Mouse (Mus musculus): ENCODE results near the gene Ube2l3.

The Ube2l3 gene

GRCm38 (mm10) chr16:17147391-17147929 is 55.0 kb downstream of the Ube2l3 start:
- DNase-seq (ENCODE audit: low read depth, low spot score): peak; percentile 65

DNA sequence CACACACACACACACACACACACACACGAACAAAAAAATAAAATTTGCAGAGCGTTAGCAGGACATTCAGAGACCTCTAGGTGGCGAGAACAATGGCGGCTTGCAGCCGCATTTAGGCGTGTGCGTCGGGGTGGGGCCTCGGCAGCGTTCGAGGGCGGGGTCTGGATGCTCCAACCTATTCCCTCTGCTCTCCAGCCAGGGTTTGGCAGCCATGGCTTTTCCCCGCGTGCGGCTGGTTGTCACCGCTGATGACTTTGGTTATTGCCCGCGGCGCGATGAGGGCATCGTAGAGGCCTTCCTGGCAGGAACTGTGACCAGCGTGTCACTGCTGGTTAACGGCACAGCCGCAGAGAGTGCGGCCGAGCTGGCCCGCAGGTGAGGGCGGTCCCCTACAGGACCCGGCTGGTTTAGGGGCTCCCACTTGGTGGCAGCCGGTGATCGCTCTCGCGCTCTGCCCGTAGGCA is 55.6 kb downstream of the Ube2l3 start, which contains the start of gene Ccdc116:
Ccdc116 (minus strand) TSS at position 458 of the 464 bp plus-strand sequence.
- peak; percentile 92 for DNase-seq (ENCODE audit: low read depth, low spot score)

GRCm38 (mm10) chr16:17144339-17144738 is 58.1 kb downstream of the Ube2l3 start, which contains the start of gene Ydjc:
Gene Ydjc, plus strand, starts transcription at chr16:17144621.
- DNase-seq (ENCODE audit: low read depth, low spot score): peak; percentile 20

DNA sequence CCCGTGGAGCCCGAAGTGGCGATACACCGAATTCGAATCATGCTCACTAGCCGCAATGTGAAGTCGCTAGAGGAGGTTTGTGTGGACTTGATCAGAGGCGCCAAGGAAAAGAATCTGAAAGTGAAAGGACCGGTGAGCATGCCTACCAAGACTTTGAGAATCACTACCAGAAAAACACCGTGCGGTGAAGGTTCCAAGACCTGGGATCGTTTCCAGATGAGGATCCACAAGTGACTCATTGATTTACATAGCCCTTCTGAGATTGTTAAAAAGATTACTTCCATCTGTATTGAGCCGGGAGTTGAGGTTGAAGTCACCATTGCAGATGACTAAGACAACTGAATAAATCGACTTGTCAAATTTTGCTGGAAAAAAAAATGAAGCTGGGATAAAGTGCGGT is 65.1 kb downstream of the Ube2l3 start:
- no peak for DNase-seq (ENCODE audit: low read depth, low spot score)

DNA sequence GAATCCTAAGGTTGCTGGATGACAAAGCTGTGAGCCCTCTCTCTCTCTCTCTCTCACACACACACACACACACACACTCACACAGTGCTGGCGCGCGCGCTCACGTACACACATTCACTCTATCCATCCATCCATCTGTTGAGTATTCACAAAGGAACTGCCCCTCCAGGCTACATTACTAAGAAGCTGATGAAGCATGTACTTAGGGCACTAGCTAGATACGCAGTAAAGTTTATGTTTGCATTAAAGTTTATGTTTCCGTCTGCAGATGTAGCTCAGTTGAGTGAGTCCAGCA is 69.6 kb downstream of the Ube2l3 start:
- DNase-seq (ENCODE audit: low read depth, low spot score): no peak

DNA sequence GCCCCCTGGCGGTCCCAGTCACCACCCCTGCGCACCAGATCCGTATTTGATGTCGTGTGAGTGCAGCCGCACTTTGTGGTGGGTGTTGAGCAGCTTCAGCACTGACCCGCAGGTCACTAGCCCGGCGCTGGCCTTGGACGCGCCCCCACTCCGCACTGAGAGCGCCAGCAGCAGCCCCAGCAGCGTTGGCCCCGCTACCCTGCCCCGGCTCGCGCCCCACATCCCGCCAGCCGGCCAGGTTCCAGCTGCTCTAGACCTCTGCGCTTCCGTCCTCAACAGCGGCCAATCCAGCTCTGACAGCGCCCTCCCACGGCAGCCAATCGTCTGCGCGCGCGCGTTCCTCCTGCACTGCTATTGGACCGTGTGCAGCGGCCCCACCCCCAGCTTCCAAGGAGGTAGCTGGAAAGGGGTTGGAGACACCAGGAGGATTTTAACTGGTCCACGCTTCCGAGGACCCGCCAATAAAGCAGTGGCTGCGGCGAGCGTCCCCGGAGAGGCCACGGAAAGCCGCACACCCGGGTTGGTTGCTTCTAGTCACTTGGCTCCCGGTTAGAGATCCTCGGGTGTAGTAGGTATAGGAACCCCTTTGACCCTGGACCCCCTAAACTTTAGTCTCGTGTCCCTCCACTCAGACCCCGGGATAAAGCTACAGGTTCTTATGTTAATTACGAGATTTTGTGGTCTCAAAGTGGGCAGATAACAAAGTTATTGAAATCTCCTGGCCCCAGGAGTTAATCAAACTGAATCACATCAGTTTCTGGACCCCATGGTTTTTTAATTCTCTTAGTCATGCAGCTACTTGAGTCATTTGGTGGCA is 70.2 kb downstream of the Ube2l3 start, which contains the start of gene Sdf2l1:
Sdf2l1 (minus strand) TSS at position 295 of the 817 bp plus-strand sequence.
- DNase-seq (ENCODE audit: low read depth, low spot score): peak; percentile 97

DNA sequence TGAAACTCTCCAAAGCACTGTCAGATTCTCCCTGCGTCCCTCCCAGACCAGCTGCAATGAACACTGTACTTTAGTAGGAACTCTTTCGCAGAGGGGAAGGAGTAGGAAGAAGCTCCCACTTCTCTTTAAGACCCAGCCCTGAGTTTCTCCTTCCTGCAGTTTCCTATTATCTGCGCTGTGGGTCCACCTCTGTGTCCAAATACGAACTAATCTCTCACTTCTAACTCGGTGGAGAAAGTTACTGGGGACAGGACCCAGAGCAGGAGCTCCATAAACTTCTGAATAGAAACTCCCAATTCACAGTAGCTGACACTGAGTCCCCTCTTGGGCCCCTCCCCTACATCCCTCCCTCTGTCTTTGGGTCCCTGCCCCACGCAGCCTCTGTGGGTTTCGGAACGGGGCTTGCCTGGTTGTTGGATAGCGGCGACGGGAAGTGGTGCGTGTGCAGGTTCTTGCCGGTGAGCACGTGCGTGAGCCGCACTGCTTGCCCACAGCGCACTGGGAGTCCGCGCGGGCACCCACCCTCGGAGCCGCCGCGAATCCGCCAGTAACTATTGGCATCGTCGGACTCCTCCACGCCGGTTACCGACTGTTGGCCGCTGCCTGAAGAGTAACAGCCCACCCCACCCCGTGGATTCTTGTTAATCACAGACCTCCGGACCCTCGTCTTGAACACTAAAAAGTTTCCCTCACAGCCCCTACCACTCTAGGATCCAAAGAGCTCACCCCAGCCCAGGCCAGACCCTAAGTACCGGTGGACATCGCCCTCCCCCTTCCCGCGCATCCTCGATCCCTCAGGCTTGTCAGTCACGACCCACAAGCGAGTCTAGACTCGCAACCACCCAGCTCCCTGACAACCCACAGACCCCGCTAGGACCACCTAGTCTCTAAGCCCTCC is 71.0 kb downstream of the Ube2l3 start:
- DNase-seq (ENCODE audit: low read depth, low spot score): peak; percentile 68

DNA sequence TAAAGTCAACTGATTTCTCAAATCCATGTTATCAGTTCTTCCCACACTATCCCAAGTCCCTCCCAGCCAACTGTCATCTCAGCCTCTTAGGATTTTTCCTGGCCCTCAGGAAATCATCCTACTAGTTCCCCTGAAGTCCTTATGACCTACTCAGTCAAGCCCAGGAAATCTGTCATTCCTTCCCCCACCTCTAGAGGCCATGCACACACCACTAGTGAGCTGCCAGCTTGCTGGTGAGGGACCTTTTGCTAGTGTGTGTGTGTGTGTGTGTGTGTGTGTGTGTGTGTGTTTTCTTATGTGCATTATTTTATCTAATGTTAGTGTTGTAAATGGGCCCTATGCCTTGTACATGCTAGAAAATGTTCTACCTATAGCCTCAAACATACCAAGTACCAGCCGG is 75.2 kb downstream of the Ube2l3 start:
- DNase-seq (ENCODE audit: low read depth, low spot score): peak; percentile 80

DNA sequence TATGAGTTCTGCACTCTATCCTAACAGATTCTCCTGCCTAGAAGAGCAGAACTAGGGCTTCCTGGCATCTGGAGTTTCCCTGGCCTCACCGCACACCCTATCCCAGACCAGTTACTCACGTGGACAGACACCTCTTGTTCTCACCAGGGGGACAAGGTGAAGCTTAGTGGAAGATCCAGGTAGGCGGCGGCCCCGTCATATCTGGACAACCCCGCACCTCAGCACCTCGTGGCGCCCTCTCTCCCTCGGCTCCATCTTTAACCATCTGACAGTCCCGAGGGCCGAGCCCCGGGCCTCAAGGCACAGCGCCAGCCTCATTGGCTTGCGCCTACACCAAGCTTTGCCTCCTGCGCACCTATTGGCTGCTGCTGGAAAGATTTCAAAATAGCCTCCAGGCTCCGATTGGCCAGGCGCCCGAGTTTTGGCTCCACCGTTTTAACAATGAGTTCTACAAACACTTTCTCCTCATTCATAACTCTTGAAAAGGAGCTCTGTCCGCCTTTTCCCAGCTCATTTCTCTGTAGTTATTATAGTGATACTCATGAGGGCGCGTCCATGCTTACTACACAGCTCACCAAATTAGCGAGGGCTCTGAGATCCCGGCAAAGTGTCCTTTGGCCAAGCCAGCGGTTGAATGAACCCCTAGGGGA is 77.5 kb downstream of the Ube2l3 start, which contains the start of gene 2610318N02Rik:
2610318N02Rik (minus strand) TSS at position 297 of the 650 bp plus-strand sequence.
- peak; percentile 80 for DNase-seq (ENCODE audit: low read depth, low spot score)

GRCm38 (mm10) chr16:17124119-17124870 is 78.2 kb downstream of the Ube2l3 start:
- peak; percentile 25 for DNase-seq (ENCODE audit: low read depth, low spot score)

GRCm38 (mm10) chr16:17121569-17121968 is 80.9 kb downstream of the Ube2l3 start:
- DNase-seq (ENCODE audit: low read depth, low spot score): no peak

GRCm38 (mm10) chr16:17117309-17117799 is 85.1 kb downstream of the Ube2l3 start:
- no peak for DNase-seq (ENCODE audit: low read depth, low spot score)

DNA sequence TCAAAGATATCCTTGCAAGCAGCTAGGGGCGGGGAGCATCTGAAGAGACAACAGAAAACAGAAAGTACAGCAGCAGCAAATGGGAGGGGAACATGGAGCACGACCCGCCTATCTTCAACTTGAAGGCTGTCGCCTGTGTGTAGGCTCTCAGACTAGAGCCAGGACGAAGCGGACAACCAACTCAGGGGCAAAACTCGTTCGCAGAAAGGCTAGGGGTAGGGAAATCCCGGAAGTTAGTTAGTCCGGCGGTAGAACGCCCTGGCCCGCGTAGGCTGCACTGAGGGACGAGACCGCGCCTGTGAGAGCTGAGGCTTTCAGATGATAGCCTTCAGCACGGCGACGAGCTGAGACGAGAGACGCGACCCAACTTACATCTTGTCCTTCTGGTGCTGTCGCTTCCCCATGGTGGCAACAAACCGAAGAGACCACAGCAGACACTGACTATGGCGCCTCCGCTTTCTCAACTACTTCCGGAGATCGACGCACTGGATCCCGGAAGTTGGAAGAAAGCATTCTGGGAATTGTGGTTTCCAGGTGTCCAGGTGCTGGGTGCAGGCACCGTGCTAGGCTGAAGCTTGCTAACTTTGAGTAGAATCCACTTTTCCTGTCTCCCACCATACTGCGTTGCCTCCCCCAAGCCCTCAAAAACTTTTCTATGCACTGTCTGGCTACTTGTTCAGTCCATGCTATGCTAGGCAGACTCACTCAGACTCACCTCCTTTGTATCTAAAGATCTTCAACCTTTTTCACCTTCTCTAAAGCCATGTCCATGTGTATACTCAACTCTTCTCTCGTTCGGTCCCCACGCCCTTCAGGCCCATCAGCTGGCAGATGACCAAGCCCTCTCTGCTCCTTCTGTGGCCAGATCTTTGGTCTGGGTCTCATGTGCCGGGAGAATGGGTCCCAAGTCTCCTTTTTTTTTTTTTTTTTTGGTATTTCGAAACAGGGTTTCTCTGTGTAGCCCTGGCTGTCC is 91.4 kb downstream of the Ube2l3 start, which contains the start of gene Ppil2:
Ppil2 (minus strand) TSS at position 487 of the 973 bp plus-strand sequence.
- DNase-seq (ENCODE audit: low read depth, low spot score): peak; percentile 79

GRCm38 (mm10) chr16:17104600-17104999 is 97.8 kb downstream of the Ube2l3 start:
- no peak for DNase-seq (ENCODE audit: low read depth, low spot score)

- DNase-seq (ENCODE audit: low read depth, low spot score): no peak
These were observed 99.7 kb downstream of the Ube2l3 start for GRCm38 (mm10) chr16:17102630-17103220.

All from CD4-positive, CD25-positive, alpha-beta regulatory T cell, adult 2 months (primary cell).